Comparison of ENCODE assay signal across 9 mouse cellular contexts in genomic region chr10:67187952-67188351, GRCm38 (mm10).
DNase-seq lines count a peak whose midpoint lies in the region; ATAC-seq and TF ChIP-seq lines count a peak whose summit lies in the region.
"Had no signal": no experiment of that assay in that cellular context is flagged by ENCODE, and none has a peak within 500 bp of the region (broad histone marks: within the 10 kb centered on the region; RNA-seq: fewer than 3 reads in every experiment).

No protein-coding gene starts in this region.

- no peak for TF ChIP-seq POLR2A in myocyte (IDR thresholded peaks at IDR 0.05; ENCODE audit: insufficient read length, low read depth)

- H3K27ac ChIP-seq in left cerebral cortex, adult 2 months = no peak overlapping the region
- H3K27ac ChIP-seq in embryonic facial prominence, embryonic 15.5 days (replicated peaks) = no peak overlapping the region
- no peak overlapping the region for H3K27ac ChIP-seq in intestine, postnatal 0 days (ENCODE audit: low read depth, low read length)

- H3K9ac ChIP-seq in embryonic facial prominence, embryonic 15.5 days = no peak overlapping the region
- 0 out of 2 replicates have a peak overlapping the region, but pooled peaks have one; percentile 2 for H3K9ac ChIP-seq in intestine, postnatal 0 days (ENCODE audit: low read depth, low read length)

- TF ChIP-seq CTCF in left cerebral cortex, adult 2 months (IDR thresholded peaks at IDR 0.05) = no peak
- no peak for TF ChIP-seq CTCF in intestine, postnatal 0 days (IDR thresholded peaks at IDR 0.05; ENCODE audit: low read depth)

- no peaks in the 10 kb centered on the region for H3K27me3 ChIP-seq in embryonic facial prominence, embryonic 15.5 days
- H3K27me3 ChIP-seq in intestine, postnatal 0 days (replicated peaks; ENCODE audit: control insufficient read depth, insufficient read depth, low read length) = no peaks in the 10 kb centered on the region
- H3K27me3 ChIP-seq in myocyte (ENCODE audit: control insufficient read depth, insufficient read depth, insufficient read length) = no peaks in the 10 kb centered on the region

- no peak for ATAC-seq in embryonic facial prominence, embryonic 15.5 days (ENCODE audit: insufficient number of reproducible peaks, low FRiP score, low TSS enrichment, low read depth)
- no peak for ATAC-seq in intestine, postnatal 0 days
- no peak for ATAC-seq in frontal cortex, adult (ENCODE audit: low TSS enrichment)

- peak overlapping the region; percentile 47 for H3K4me3 ChIP-seq in left cerebral cortex, adult 2 months
- H3K4me3 ChIP-seq in embryonic facial prominence, embryonic 15.5 days (replicated peaks) = peak overlapping the region; percentile 38
- H3K4me3 ChIP-seq in intestine, postnatal 0 days (ENCODE audit: low read depth, low read length) = peak overlapping the region; percentile 55
- peak overlapping the region; percentile 50 for H3K4me3 ChIP-seq in myocyte

- WGBS in embryonic facial prominence, embryonic 15.5 days = 81% methylated on average over 2 of the region's 2 CpGs
- WGBS in intestine, postnatal 0 days = 79% methylated on average over 2 of the region's 2 CpGs

- H3K79me2 ChIP-seq in myocyte (ENCODE audit: control insufficient read depth, insufficient read depth) = peaks cover 82% of the 10 kb centered on the region

- no peaks in the 10 kb centered on the region for H3K9me3 ChIP-seq in embryonic facial prominence, embryonic 15.5 days (replicated peaks)
- no peaks in the 10 kb centered on the region for H3K9me3 ChIP-seq in intestine, postnatal 0 days (ENCODE audit: control insufficient read depth)

- intact Hi-C loops in left cerebral cortex, adult 2 months (cut with DNase I) = loop anchor here (5.0 kb wide), 3 partner anchors 61 to 266 kb away; partner anchors contain the start of genes Jmjd1c and Reep3

- no peak overlapping the region for H3ac ChIP-seq in myocyte (ENCODE audit: control insufficient read depth, insufficient read length)

- H3K4me1 ChIP-seq in embryonic facial prominence, embryonic 15.5 days = peaks cover 8% of the 10 kb centered on the region
- H3K4me1 ChIP-seq in intestine, postnatal 0 days (replicated peaks; ENCODE audit: control insufficient read depth, insufficient read depth, low read length) = peaks cover 5% of the 10 kb centered on the region; the same call in 1 of the 2 replicates

- H3K4me2 ChIP-seq in embryonic facial prominence, embryonic 15.5 days (replicated peaks) = peak overlapping the region; percentile 55
- peak overlapping the region; percentile 69 for H3K4me2 ChIP-seq in intestine, postnatal 0 days (replicated peaks; ENCODE audit: low read depth)
- H3K4me2 ChIP-seq in myocyte (ENCODE audit: low read depth) = peak overlapping the region; percentile 95

- H3K36me3 ChIP-seq in embryonic facial prominence, embryonic 15.5 days = peaks cover 4% of the 10 kb centered on the region
- peaks cover 7% of the 10 kb centered on the region for H3K36me3 ChIP-seq in intestine, postnatal 0 days (ENCODE audit: control insufficient read depth, insufficient read depth)
- peaks cover 14% of the 10 kb centered on the region for H3K36me3 ChIP-seq in myocyte (ENCODE audit: control insufficient read depth, insufficient read depth)

- no peak for DNase-seq in left cerebral cortex, adult 2 months (ENCODE audit: extremely low spot score in 1 of 2, low spot score in 2 of 2)
- DNase-seq in left cerebral cortex, adult 8-10 months (ENCODE audit: low spot score in 2 of 2) = no peak
- DNase-seq in embryo, embryonic 10.5 days (ENCODE audit: low spot score) = no peak
- no peak for DNase-seq in left cerebral cortex, adult 18-20 months (ENCODE audit: low spot score in 2 of 2)
- DNase-seq: right cerebral cortex, postnatal 4 days had no signal

TF ChIP-seq in myocyte, 11 proteins besides CTCF, POLR2A, EP300 and RAD21:
- TF ChIP-seq E2F4 (IDR thresholded peaks at IDR 0.05; ENCODE audit: insufficient read depth) (no peak), MYOD1 (IDR thresholded peaks at IDR 0.05; ENCODE audit: control insufficient read depth in 1 of 3, insufficient read length in 2 of 3, low read depth in 2 of 3) (no peak)
